Mouse (Mus musculus) heart, adult 2 months (tissue): ENCODE measurements around the gene Phldb2. TPM values are rescaled to one million over a fixed set of nuclear protein-coding genes. Genes with fewer than 3 reads are reported as not detected.

Experiments
- DNase-seq, 2 experiments: peaks; one replicate each; pipeline ENCODE4 v3.0.0; 2021
- H3K27ac ChIP-seq: fragments of 200-600 bp; 2 replicates; pipeline ENCODE4 v1.8.1; 2022
- H3K27me3 ChIP-seq: fragments of 200-500 bp; 2 replicates; pipeline ENCODE4 v1.6.1; 2012; ENCODE audit warnings: mild to moderate bottlenecking, low read length, inconsistent platforms, mixed read lengths; ENCODE audit not compliant: control insufficient read depth, insufficient read depth
- H3K36me3 ChIP-seq: fragments of 200-500 bp; 2 replicates; pipeline ENCODE4 v1.6.1; 2012; ENCODE audit warnings: low read length, inconsistent platforms; ENCODE audit not compliant: control insufficient read depth, insufficient read depth
- H3K4me1 ChIP-seq: fragments of 200-500 bp; 2 replicates; pipeline ENCODE4 v1.6.1; 2011; ENCODE audit warnings: low read length; ENCODE audit not compliant: control insufficient read depth, insufficient read depth
- H3K4me3 ChIP-seq: fragments of 200-600 bp; 2 replicates; pipeline ENCODE4 v1.8.1; 2022
- H3K79me2 ChIP-seq: fragments of 200-500 bp; replicated peaks from 2 replicates; pipeline ENCODE4 v1.6.1; 2012; ENCODE audit warnings: mild to moderate bottlenecking, inconsistent platforms, low read length, moderate library complexity, mixed read lengths; ENCODE audit not compliant: control insufficient read depth, insufficient read depth
- H3K9ac ChIP-seq: fragments of 200-500 bp; 2 replicates; pipeline ENCODE4 v1.6.1; 2012; ENCODE audit warnings: low read depth, mild to moderate bottlenecking, control low read depth, inconsistent platforms, low read length, mixed read lengths
- CTCF ChIP-seq: fragments of 200-600 bp; IDR thresholded peaks from 2 replicates; pipeline ENCODE4 v1.8.1; 2022; ENCODE audit warnings: antibody characterized with exemption, mild to moderate bottlenecking, moderate library complexity
- EP300 ChIP-seq: fragments of 200-500 bp; IDR thresholded peaks from 2 replicates; pipeline ENCODE4 v1.6.1; 2011; ENCODE audit warnings: low read depth, low read length, control low read depth; ENCODE audit not compliant: insufficient read depth
- POLR2A ChIP-seq: fragments of 200-500 bp; IDR thresholded peaks from 2 replicates; pipeline ENCODE4 v1.6.1; 2011; ENCODE audit warnings: mild to moderate bottlenecking, low read depth, low read length, control low read depth; ENCODE audit not compliant: insufficient read depth
- WGBS: fragments of 180-500 bp; shearing (Covaris S2); methylation state at CpG from one replicate; pipeline ENCODE4 v1.1.7; 2018; 5-methylcytosine and 5-hydroxymethylcytosine counted together
- intact Hi-C: fragments of 180-260 bp; cut with DNase I; formaldehyde crosslinking; loops from one replicate; pipeline ENCODE4 v1.15.1; 2025
- polyA plus RNA-seq: library from polyadenylated mRNA; depleted of rRNA; stranded (reverse); fragments of >200 nt; gene quantifications from 2 replicates; pipeline ENCODE4 v1.2.3, GENCODE M21; 2012
- total RNA-seq, 2 experiments: library from RNA; stranded (reverse); gene quantifications; 2 replicates each; pipeline ENCODE4 v1.2.3; 2021

Gene Phldb2
- total and polyA plus RNA-seq, 3 experiments, result 3.6 to 13.0 (median 10.9) TPM

DNA sequence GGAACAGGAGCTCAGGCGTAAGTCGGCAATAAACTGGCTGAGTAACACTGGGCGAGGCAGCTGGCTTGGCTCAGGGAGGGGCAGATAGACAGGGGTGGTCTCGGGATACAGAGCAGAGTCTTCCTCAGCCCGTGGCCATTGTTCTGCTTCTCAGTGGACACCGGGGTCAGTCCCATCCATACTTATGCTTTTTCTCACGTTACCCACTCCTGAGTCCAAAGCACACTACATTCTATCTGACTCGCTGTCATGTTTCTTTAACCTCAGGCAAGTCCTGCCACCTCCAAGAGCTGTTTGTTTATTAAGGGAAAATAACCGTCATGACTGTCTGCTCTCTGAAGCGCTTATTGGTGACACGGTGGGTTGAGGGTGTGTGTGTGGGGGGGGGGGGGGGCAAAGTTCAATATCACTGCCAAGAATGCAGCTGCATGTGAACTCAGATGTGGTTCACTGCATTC, 8.2 kb downstream of the Phldb2 start:
- no peak for DNase-seq
- TF ChIP-seq EP300 (no peak), CTCF (no peak), POLR2A (no peak)
- H3K36me3 ChIP-seq, result no peaks in the 10 kb centered on the region
- 75% methylated on average over 11 of the region's 11 CpGs for WGBS
- no peak overlapping the region for H3K9ac ChIP-seq
- H3K4me3 ChIP-seq, result no peak overlapping the region
- no peak overlapping the region for H3K27ac ChIP-seq
- H3K4me1 ChIP-seq, result no peaks in the 10 kb centered on the region
- no peaks in the 10 kb centered on the region for H3K27me3 ChIP-seq
- no peaks in the 10 kb centered on the region for H3K79me2 ChIP-seq
- intact Hi-C loops, result no loop called here

GRCm38 (mm10) chr16:45942169-45942891, 11.1 kb downstream of the Phldb2 start:
- TF ChIP-seq CTCF (no peak), EP300 (no peak), POLR2A (no peak)
- 57% methylated on average over 8 of the region's 8 CpGs for WGBS
- no peak for DNase-seq
- intact Hi-C loops, result no loop called here
- H3K9ac ChIP-seq, result no peak overlapping the region
- H3K27me3 ChIP-seq, result no peaks in the 10 kb centered on the region
- no peaks in the 10 kb centered on the region for H3K36me3 ChIP-seq
- no peak overlapping the region for H3K27ac ChIP-seq
- H3K79me2 ChIP-seq, result no peaks in the 10 kb centered on the region
- no peaks in the 10 kb centered on the region for H3K4me1 ChIP-seq
- no peak overlapping the region for H3K4me3 ChIP-seq

GRCm38 (mm10) chr16:45940701-45941100, 12.7 kb downstream of the Phldb2 start:
- Histone ChIP-seq H3K9ac (no peak overlapping the region), H3K27ac (no peak overlapping the region), H3K4me1 (no peaks in the 10 kb centered on the region), H3K79me2 (no peaks in the 10 kb centered on the region), H3K27me3 (no peaks in the 10 kb centered on the region), H3K4me3 (no peak overlapping the region), H3K36me3 (no peaks in the 10 kb centered on the region)
- intact Hi-C loops, result no loop called here
- no peak for DNase-seq
- WGBS, result 86% methylated on average over 2 of the region's 2 CpGs
- TF ChIP-seq EP300 (no peak), POLR2A (no peak), CTCF (no peak)

- H3K27me3 ChIP-seq, result no peaks in the 10 kb centered on the region
- H3K36me3 ChIP-seq, result no peaks in the 10 kb centered on the region
- no peaks in the 10 kb centered on the region for H3K4me1 ChIP-seq
- peak; percentile 28 for TF ChIP-seq CTCF
- no peak for TF ChIP-seq EP300
- TF ChIP-seq POLR2A, result no peak
- H3K27ac ChIP-seq, result no peak overlapping the region
- 99% methylated on average over 3 of the region's 3 CpGs for WGBS
- no peaks in the 10 kb centered on the region for H3K79me2 ChIP-seq
- DNase-seq, result no peak
- H3K4me3 ChIP-seq, result no peak overlapping the region
- intact Hi-C loops, result no loop called here
- no peak overlapping the region for H3K9ac ChIP-seq
Observed at GRCm38 (mm10) chr16:45939436-45939835, 14.0 kb downstream of the Phldb2 start.

- intact Hi-C loops, result no loop called here
- DNase-seq, result no peak
- no peaks in the 10 kb centered on the region for H3K36me3 ChIP-seq
- H3K79me2 ChIP-seq, result no peaks in the 10 kb centered on the region
- H3K9ac ChIP-seq, result no peak overlapping the region
- H3K4me3 ChIP-seq, result no peak overlapping the region
- no peaks in the 10 kb centered on the region for H3K4me1 ChIP-seq
- no peaks in the 10 kb centered on the region for H3K27me3 ChIP-seq
- no peak for TF ChIP-seq CTCF
- no peak for TF ChIP-seq POLR2A
- TF ChIP-seq EP300, result no peak
- WGBS, result 58% methylated on average over 2 of the region's 2 CpGs
- H3K27ac ChIP-seq, result no peak overlapping the region
Observed at GRCm38 (mm10) chr16:45937381-45937780, 16.0 kb downstream of the Phldb2 start.

- no peaks in the 10 kb centered on the region for H3K79me2 ChIP-seq
- H3K4me1 ChIP-seq, result no peaks in the 10 kb centered on the region
- H3K4me3 ChIP-seq, result no peak overlapping the region
- 70% methylated on average over 2 of the region's 2 CpGs for WGBS
- no peaks in the 10 kb centered on the region for H3K27me3 ChIP-seq
- no peak for DNase-seq
- TF ChIP-seq CTCF (no peak), EP300 (no peak), POLR2A (no peak)
- H3K36me3 ChIP-seq, result no peaks in the 10 kb centered on the region
- H3K27ac ChIP-seq, result no peak overlapping the region
- H3K9ac ChIP-seq, result no peak overlapping the region
- intact Hi-C loops, result no loop called here
Observed at GRCm38 (mm10) chr16:45936521-45936920, 16.9 kb downstream of the Phldb2 start.
